Mouse (Mus musculus): ENCODE results near the gene Gm36176. TPM values are rescaled to one million over a fixed set of nuclear protein-coding genes. Genes with fewer than 3 reads are reported as not detected.
A peak's percentile ranks its signal among the peaks of the same experiment; 100 is the strongest.

Gm36176 gene
- total RNA-seq (2021) = not detected

DNA sequence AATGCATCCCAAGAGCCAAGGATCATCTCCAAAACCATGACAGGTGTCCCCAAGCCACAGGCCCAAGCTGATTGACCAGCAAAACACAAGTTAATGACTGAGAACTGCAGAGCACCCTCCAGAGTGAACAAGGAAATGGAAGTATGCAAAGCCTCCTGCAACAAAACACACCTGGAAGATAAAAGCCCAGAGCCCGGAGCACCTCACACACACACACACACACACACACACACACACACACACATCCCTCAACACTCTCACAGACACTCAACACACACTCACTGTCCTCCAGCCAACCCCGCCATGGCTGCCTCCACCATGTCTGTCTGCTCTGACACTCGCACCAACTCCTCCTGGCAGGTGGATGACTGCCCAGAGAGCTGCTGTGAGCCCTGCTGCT lies at the start of gene Gm36176:
Gm36176 (plus strand) TSS at position 301 of the 400 bp plus-strand sequence.
- DNase-seq = no peak

DNA sequence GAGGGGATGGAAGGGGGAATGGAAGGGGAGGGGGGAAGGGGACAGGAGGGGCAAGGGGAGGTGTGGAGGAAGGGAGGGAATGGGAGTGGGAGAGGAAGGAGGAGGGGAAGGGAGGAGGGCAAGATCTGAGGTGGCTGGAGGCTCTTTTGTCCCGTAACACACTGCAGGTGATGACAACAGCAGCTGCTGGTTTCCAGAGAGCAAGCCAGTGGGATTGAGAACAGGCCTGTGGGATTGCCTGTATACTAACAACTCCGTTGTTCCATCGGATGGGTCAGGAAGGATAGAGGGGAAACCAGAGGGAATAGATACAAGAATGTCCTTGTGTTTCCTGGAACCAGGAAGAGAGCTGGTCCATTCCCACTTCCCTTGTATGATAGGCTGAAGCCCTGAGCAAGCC lies 48.9 kb upstream of the Gm36176 start:
- DNase-seq = peak; percentile 44

DNA sequence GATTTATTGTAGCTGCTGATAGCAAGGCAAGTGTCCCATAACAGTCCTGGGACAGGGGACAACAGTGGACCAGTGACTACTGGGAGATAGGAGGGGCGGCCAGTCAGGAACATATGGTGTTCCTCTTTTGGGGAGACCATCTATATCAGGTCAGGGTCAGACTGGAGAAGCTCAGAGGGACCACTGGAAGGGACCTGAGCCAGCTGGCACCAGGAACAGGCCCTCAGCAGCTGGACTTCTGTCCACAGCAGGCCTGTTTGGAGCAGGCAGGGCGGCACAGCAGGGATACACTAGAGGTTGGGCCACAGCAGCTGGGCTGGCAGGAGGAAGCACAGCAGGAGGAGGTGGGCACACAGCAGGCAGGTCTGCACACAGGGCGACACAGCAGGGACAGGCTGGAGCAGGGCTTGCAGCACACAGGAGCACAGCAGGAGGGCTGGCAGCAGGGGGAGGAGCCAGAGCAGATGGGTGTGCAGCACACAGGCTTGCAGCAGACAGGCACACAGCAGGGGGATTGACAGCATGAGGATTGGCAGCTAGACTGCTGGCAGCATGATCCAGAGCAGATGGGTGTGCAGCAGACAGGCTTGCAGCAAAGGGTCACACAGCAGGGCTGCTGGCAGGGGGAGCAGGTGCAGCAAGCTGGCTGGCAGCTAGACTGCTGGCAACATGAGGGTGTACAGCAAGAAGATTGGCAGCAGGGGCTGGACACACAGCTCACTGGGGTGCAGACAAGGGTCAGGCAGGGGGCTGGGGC lies 48.3 kb upstream of the Gm36176 start:
- peak; percentile 42 for DNase-seq

DNA sequence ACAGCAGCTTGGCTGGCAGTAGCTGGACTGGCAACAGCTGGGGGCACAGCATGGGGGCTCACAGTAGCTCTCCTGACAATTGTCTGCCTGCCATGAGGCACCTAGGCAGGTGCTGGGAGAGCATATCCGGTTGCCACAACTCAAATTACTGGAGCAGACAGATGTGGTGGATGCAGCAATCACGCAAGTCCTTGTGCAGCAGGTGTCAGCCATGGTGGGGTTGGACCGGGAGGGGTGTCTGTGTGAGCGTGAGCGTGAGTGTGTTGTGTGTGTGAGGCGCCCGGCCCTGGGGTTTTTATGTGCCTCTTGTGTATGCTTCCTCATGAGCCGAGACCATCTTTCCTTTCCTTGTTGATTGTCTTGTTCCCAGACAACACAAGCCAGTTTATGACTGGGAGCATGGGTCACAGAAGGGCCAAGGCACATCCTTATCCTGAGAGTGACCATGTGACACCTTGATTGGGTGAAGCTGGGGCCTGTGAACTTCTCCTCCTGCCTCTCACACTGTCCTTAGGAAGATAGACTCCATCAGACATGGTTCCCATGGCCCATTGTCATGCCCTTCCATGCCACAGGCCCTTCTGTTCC lies 47.6 kb upstream of the Gm36176 start, which contains the start of gene Gm19668:
Gm19668 (minus strand) TSS at position 213 of the 588 bp plus-strand sequence.
- DNase-seq = no peak

DNA sequence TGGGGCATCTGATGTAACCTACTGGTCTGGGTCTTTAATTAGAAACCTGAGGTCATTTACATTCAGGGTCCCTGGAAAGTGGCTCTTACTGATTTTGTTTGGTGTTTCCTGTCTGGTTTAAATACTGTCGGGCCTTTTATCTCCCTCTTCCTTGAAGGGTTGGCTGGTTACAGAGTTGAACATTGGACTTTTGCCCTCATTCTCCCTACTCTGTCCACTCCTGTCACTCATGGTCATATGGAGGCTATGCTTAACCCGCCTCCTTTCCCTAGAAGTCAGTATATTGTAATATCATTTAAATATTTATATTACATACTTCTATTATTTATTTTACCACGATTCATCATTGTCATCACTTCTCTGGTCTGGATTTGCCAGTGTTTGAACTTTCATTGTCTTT lies 42.5 kb upstream of the Gm36176 start:
- DNase-seq = no peak

DNA sequence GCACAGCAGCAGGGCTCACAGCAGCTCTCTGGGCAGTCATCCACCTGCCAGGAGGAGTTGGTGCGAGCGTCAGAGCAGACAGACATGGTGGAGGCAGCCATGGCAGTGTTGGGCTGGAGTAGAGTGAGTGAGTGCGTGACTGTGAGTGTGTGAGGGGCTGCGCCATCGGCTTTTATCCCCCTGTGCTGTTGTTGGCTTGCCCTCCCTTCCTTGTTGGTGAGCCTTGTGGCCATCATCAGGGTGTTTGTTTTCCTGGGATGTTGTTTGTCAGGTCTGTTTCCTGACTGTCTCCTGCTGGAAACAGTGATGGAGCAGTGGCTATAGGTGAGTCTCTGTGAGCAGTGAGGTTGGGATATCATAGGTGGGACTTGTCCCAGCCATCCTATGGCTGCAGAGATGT lies 34.9 kb upstream of the Gm36176 start, which contains the start of gene Gm9507:
Gm9507 (minus strand) TSS at position 101 of the 400 bp plus-strand sequence.
- no peak for DNase-seq

DNA sequence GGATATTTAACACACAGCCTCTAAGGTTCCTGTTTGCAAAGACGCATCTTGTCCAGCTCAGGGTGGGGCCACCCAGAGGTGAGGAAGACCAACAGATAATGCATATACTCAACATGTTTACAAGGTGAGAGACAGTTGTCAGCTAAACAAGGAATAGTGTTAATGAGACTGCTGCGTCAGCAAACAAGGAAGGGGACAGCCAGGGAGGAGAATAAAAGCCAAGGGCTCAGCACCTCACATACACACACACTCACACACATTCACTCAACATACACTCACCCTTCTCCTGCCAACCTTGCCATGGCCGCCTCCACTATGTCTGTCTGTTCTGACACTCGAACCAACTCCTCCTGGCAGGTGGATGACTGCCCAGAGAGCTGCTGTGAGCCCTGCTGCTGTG lies 32.2 kb upstream of the Gm36176 start, which contains the start of gene Gm2696:
Gm2696 (plus strand) TSS at position 301 of the 400 bp plus-strand sequence.
- no peak for DNase-seq

DNA sequence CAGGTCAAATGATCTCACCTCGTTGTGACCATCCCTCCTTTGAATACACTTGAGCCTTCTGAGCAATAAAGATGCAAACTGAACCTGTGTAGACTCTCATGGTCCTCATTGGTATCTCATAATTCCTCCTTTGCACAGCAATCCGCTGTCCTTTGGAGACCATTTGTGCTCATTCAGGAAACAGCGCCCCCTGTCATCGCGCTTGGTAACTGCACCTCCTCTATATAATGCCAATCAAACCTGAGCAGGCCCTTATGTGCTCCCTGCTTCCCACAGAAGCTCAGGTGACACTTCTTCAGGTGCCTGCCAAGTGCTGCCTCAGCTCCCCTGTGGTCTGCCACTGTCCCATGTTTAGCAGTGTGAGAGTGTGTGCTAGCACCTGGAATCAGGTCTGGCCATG lies 31.1 kb upstream of the Gm36176 start:
- DNase-seq = peak; percentile 32

DNA sequence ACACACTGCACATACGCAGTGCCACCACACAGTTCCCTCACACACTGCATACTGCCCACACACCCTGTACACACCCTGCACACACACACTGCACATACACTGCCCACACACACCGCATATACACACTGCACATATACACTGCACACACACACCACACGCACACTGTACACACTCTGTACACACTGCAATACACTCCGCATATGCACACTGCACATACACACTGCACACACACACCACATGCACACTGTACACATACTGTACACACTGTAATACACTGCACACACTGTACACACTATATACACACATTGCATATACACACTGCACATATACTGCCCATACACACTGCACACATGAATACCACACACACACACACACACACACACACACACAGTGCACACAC lies 28.1 kb upstream of the Gm36176 start:
- DNase-seq = no peak

DNA sequence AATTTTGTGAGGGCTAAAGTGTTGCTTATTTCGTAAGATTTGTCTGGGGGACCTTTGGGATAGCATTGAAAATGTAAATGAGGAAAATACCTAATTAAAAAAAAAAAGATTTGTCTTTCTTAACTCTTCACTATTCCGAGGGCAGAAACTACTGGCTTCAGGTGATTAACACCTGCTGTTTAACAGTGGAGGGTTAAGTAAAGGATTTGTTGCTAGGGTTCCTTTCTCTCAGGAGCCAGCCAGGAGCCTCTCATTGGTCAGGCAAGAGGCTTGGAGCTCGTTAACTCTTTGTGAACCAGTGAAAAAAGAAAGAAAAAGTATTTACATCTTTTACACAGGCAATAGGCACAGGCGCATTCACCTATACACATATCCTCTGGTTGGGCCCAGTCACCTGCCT lies 27.4 kb upstream of the Gm36176 start:
- no peak for DNase-seq

DNA sequence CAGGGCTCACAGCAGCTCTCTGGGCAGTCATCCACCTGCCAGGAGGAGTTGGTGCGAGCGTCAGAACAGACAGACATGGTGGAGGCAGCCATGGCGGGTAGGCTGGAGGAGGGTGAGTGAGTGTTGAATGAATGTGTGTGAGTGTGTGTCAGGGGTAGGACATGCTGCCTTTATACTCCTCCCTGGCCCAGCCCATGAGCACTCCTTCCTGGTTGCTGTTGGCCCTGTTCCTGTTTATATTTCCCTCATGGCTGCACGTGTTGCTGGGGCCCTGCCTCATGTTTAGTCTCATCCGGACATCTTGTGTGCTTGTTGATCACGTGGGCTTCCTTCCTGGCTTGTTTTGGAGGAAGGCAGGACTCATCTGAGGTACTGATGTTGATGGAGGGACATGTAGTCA lies 19.7 kb upstream of the Gm36176 start, which contains the start of gene Krtap10-4:
Krtap10-4 (minus strand) TSS at position 145 of the 400 bp plus-strand sequence.
- no peak for DNase-seq

DNA sequence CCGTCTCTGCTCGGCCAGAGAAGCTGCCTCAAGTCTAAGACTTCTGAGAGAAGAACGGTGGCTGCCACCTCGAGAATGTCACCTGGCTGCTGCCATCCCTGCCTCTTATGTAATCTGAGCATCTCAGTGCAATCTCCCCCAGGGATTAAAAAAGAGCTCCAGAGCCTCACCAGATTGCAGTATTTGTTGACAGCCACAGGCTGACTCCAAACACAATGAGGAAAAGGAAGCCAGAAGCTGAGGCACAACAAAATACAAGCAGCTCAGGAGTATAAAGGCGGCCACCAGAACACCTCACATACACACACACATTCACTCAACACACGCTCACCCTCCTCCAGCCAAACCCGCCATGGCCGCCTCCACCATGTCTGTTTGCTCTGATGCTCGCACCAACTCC lies 11.0 kb upstream of the Gm36176 start, which contains the start of gene Krtap10-10:
Krtap10-10 (plus strand) TSS at position 301 of the 400 bp plus-strand sequence.
- DNase-seq = no peak

DNA sequence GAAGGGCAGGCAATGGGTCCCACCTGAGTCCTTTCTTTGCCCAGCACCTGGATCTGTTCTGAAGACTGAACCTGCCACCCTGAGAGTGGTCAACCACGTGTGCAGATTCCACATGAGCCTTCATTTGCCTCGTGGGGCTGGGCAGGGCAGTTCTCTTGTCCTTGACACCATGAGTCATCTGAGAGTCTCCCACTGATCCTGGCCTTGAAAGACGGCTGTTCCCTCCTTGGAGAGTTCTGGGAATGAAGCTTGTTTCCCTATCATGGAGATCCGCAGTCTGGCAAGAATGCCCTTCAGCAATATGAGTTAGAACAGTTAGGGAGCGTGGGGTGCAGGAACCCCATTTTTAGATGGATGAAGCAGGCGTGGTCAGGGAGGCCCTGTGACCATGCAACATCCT lies 7.6 kb upstream of the Gm36176 start:
- no peak for DNase-seq

DNA sequence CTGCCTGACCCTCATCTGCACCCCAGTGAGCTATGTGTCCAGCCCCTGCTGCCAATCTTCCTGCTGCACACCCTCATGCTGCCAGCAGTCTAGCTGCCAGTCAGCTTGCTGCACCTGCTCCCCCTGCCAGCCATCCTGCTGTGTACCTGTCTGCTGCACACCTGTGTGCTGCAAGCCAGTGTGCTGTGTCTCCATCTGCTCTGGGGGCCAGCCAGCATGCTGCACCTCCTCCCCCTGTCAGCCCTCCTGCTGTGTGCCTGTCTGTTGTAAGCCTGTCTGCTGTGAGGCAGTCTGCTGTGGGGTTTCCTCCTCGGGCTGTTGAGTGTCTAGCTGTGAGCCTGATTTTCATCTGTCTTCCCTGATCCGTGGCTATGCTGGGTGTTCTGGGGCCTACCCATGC lies 358 bp downstream of the Gm36176 start:
- DNase-seq = no peak

DNA sequence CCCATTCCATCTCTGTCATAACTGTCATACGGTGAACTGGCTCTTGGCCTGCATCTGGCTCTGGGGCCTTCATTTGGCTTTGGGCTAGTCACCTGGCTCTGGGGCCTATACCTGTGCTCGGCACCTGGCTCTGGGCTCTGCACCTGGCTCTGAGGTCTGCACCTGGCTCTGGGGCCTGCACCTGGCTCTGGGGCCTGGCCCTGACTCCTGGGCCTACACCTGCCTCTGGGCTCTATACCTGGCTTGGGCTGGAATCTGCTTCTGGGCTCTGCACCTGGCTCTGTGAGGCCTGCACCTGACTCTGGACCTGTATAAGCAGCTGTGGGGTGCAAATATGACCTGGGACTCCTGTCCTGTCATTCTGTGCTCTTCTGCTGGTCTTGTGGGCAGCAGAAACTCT lies 935 bp downstream of the Gm36176 start:
- no peak for DNase-seq

DNA sequence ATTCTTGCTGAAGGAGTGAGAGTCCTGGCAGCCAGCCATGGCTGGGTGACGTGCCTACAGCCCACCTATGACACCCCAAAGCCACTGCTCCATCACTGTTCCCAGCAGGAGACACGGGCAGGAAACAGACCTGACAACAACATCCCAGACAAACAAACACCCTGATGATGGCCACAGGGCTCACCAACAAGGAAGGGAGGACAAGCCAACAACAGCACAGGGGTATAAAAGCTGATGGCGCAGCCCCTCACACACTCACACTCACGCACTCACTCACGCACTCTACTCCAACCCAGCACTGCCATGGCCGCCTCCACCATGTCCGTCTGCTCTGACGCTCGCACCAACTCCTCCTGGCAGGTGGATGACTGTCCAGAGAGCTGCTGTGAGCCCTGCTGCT lies 6.0 kb downstream of the Gm36176 start, which contains the start of gene Gm10318:
Gm10318 (plus strand) TSS at position 301 of the 400 bp plus-strand sequence.
- DNase-seq = no peak

DNA sequence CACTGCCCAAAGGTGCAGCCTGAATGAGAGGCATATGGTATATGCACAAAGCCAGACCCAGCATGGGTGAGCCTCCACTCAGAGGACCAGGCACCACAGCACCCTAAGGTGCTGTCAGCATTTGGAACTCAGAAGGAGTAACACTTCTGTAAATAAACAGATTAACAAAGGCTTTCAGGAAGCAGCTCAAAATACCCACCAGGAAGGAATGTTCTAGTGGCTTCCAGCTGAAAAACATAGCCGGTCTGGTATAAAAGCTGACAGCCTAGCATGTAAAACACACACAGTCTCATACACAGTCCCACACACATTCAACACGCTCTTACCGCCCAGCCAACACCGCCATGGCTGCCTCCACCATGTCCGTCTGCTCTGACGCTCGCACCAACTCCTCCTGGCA lies 15.1 kb downstream of the Gm36176 start, which contains the start of gene Gm3285:
Gm3285 (plus strand) TSS at position 301 of the 400 bp plus-strand sequence.
- DNase-seq = no peak

DNA sequence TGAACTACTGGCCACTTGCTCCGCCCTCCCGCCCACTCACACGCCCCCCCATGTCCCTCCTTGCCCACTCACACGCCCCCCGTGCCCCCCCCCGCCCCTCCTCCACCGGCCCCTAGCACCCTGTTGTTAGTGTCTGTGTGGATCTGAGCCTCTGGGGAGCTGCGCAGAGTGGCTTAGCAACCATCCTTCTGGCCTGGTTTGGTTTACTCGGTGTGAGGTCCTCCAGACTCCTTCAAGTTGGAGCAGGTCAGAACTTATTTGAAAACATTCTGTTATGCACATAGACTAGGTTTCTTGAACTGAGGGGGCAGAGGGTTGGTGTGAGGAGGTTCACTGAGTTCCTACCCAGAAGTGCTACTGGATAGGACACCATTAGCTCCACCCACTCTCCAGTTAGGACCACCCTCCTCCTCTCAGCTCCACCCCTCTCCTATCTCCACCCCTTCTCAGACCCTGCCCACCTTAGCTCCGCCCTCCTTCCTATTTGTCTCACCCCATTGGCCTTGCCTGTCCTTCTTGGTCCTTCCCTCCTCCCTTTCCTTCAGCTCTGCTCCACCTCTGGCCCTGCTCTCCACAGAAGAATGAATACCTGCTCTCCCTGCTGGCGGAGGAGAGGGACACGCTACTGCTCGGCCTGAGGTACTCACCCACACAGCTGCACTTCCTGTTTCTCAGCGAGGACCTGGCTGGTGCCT lies 17.6 kb downstream of the Gm36176 start:
- DNase-seq = peak; percentile 11

DNA sequence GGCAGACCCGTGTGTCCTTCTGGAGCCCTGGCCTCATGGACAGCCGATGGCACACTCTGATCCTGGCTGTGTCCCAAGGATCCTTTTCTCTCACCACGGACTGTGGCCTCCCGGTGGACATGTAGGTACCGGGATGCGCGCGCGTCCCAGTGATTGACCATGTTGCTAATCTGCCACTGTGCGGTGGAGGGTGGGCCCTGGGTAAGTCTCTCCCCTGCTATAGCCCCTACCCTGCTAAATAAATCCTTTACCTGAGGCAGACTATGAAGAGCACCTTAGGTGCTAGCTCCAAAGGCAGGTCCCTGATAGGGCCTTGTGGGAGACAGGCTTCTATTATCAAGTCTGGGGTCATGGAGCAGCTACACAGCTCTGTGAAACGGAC lies 18.1 kb downstream of the Gm36176 start:
- no peak for DNase-seq

DNA sequence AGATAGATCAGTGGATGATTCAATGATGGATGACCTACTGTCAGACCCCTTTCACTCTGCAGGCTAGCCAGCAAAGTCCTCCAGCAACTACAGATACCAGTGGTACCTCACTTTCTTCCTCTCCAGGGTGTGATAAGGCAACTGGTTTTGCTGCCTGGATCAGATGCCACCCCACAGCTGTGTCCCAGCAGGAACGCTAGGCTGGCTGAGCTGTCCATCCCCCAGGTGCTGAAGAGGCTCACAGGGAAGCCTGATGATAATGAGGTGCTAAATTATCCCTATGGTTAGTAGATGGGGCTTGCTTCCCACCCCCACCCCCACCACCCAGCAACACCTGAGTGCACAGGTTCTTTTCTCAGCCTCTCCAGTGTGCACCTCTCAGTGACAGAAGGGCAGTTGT lies 20.9 kb downstream of the Gm36176 start:
- peak; percentile 42 for DNase-seq

DNA sequence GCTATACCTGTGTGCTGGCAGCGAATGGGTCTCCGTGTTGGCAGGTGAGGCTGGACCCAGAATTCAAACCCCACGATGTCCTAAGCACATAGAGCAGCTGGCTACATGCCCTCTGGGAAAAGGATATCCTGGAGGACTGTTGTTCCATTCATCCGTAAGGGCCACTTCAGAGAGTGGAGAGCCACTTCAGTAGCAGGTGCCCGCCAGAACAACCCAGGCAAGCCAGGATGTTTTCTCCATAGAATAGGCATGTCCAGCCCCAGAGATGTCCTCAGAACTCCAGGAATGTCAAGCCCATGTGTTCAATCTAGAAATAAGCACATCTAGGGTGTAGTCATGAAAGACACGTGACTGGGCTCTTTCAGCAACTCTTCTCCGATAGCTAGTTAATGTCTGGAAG lies 23.0 kb downstream of the Gm36176 start:
- DNase-seq = no peak

DNA sequence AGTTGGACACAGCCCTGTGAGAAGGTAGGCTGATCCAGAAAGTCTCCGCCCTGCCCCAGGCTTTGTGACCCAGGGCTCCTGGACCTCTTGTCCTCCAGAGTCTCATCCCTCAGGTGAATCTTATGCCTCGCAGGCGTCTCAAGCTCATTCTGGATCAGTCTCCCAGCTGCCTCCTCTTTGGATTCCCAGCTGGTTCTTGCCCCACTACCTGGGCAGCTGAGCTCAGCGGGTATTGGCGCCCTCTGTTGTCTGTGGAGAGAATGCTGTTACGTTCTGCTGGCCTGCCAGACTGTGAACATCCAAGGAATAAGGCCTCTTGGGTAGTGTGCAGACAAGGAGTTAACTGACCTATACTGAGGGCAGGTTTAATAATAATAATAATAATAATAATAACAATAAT lies 32.4 kb downstream of the Gm36176 start:
- peak; percentile 57 for DNase-seq

DNA sequence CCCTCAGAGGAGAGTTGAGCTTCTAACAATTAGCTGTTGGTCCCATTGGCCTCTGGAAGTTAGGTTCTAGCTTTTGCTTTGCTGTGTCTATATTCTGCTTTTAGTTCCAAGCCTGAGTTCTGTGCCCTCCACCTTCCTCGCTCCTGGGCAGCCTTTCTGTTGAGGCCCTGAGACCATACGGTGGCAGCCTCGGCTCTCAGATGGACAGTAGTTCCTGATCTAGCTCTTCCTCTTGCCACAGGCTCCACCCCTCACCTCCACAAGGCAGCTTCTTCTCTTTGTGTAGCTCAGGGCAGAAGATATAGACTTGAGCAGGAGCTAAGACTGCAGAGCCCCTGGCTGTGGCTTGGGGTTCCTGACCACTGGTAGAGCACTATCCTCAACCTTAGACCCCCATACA lies 33.7 kb downstream of the Gm36176 start:
- no peak for DNase-seq
